Mouse (Mus musculus): ENCODE measurements around the gene Axin2.

- TF ChIP-seq POLR2A (IDR thresholded peaks at IDR 0.05; ENCODE audit: borderline replicate concordance, insufficient read depth, low read length): no peak
- TF ChIP-seq CTCF (IDR thresholded peaks at IDR 0.05; ENCODE audit: borderline replicate concordance, insufficient read depth, low read depth, low read length): no peak
These were observed 28.8 kb downstream of the Axin2 start for GRCm38 (mm10) chr11:108948931-108949330.

Data from cerebellum, adult 2 months (tissue).